Mouse (Mus musculus) kidney, postnatal 14 days (tissue): Measurements from ENCODE around the gene Ppp6r1.
"Not testable (repeated sequence)": the region's sequence is repeated elsewhere in the genome, so short reads cannot be mapped to it uniquely, and the experiment has no call there.

Experiments used
- DNase-seq: peaks from one replicate; pipeline ENCODE4 v3.0.0; 2022; ENCODE audit warnings: mixed read lengths

Gene Ppp6r1

GRCm38 (mm10) chr7:4612956-4613355, 45.9 kb downstream of the Ppp6r1 start:
- DNase-seq, result no peak

DNA sequence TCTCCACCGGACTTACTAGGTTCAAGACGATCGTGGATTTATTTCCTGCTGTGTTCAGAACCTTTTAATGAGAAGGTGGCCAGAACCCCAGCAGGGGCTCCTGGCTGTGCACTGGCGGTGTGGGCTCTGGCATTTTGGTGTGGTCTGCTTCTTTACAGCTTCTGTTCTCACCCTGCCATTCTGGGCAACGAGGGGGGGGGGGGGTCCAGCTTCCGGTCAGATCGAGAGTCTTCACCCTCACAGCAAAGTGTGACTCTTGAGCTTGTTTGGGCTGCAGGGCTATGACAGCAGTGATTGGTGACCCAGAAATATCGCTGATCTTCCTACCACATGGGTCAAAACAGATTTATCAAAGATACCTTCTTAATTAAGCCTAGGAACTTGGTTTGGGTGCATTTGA, 46.4 kb downstream of the Ppp6r1 start:
- no peak for DNase-seq

DNA sequence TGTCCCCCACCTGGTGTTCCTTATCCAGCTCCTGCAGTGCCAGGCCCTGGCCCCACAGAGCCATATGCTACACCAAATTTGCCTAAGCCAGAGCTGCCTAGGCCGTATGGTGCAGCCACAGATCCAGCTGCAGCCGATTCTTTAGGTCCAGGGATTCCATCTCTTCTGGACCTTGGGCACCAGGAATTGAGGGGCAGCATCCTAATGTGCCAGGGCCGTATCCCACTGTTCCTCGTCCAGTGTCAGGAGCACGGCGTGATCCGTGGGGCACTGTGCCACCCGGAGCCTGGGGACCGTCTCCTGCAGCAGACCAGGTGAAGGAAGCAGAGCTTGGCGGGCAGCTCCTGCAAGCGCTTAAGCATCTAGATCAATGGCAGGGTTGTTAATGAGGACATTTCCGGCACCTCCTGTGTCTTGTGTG, 46.9 kb downstream of the Ppp6r1 start:
- DNase-seq, result no peak

DNA sequence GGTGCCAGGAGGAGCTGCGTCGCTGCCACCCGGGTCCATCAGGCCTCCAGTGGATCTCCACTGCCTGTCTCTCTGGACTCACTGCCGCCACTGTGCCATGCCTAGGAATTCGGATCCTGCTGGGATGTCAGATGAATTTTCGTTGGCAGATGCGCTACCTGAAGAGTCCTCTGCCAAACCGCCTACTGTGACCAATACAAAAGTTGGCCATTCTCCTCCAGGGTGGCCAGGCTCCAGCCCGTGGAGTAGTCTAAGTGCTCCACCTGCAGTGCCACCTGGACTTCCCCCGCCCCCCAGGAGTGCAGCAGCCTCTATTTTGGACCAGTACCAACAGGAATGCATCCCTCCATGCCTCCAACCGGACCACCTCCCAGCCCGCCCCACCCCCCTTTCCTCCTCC, 47.3 kb downstream of the Ppp6r1 start:
- no peak for DNase-seq

DNA sequence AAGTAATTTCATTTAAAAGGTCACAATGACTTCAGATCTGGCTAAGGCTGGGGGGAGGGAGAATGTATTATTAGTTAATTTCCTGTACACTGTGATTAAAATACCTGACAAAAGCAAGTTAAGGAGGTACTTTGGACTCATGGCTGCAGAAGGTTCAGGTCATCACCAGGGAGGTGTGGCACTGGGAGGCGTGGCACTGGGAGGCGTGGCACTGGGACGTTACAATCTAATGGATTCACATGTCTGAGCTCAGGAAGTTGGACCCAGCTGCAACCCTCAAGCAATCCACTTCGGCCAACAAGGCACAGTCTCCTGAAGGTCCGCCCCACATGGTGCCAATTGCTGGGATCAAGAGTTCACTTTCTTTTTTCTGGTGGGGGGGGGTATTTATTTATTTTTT, 50.8 kb downstream of the Ppp6r1 start:
- peak; percentile 17 for DNase-seq

- DNase-seq, result no peak
Measured at GRCm38 (mm10) chr7:4603873-4604272, 54.9 kb downstream of the Ppp6r1 start, which contains the start of gene Ptprh. Ptprh (minus strand) TSS chr7:4604041.

DNA sequence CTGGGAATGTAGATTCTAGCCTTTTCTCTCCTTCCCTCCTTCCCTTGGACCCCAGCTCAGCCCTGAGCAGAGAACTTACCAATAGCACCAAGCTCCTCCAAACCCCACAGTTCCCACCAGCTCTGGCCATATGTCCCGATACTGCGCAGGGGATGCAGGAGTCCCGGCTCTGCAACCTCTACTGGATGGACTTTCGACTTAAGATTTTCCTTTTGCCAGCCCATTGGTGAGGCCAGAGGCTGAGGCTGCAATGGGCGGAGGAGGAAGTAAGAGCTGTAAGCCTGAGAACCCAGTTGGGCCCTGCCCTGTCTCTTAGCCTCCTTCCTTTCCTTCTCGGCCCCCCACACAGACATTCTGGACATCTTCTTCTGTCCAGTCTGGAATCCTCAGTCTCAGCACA, 55.9 kb downstream of the Ppp6r1 start:
- no peak for DNase-seq

GRCm38 (mm10) chr7:4597046-4597445, 61.8 kb downstream of the Ppp6r1 start:
- not testable (repeated sequence) for DNase-seq
